Mouse (Mus musculus): ENCODE data around the gene Sry.

The Sry gene

GRCm38 (mm10) chrY:2663558-2663957, at the start of gene Sry:
Sry (minus strand) TSS chrY:2663658.
- DNase-seq, result no peak

Data from cerebellum, adult 11 months (tissue).